Mouse (Mus musculus) c-Kit-positive CD71-positive TER-119-positive erythroid progenitor cells, embryonic 14.5 days (primary cell): ENCODE results near the gene Fpgs.
A peak's percentile ranks its signal among the peaks of the same experiment; 100 is the strongest.

ENCODE experiments used
- DNase-seq: peaks from one replicate; pipeline ENCODE4 v3.0.0-alpha.2; 2013; ENCODE audit warnings: low spot score

The Fpgs gene

GRCm38 (mm10) chr2:32700966-32701743, 2.8 kb downstream of the Fpgs start:
- no peak for DNase-seq

GRCm38 (mm10) chr2:32699680-32700079, 4.3 kb downstream of the Fpgs start:
- DNase-seq, result no peak

GRCm38 (mm10) chr2:32694691-32695090, 9.3 kb downstream of the Fpgs start:
- DNase-seq, result no peak

GRCm38 (mm10) chr2:32693823-32694411, 10.0 kb downstream of the Fpgs start:
- DNase-seq, result peak; percentile 96

- no peak for DNase-seq
These were observed 10.7 kb downstream of the Fpgs start for GRCm38 (mm10) chr2:32693282-32693681.

- DNase-seq, result no peak
These were observed 11.4 kb downstream of the Fpgs start for GRCm38 (mm10) chr2:32692496-32692895.

- no peak for DNase-seq
These were observed 12.9 kb downstream of the Fpgs start for GRCm38 (mm10) chr2:32691041-32691440.

GRCm38 (mm10) chr2:32689420-32689819, 14.5 kb downstream of the Fpgs start:
- peak; percentile 90 for DNase-seq

- DNase-seq, result no peak
These were observed 16.4 kb downstream of the Fpgs start for GRCm38 (mm10) chr2:32687562-32687961.

- no peak for DNase-seq
These were observed 17.3 kb downstream of the Fpgs start for GRCm38 (mm10) chr2:32686640-32687039.

- DNase-seq, result no peak
These were observed 18.1 kb downstream of the Fpgs start for GRCm38 (mm10) chr2:32685807-32686206.

GRCm38 (mm10) chr2:32684681-32685428, 19.1 kb downstream of the Fpgs start:
- DNase-seq, result no peak

- no peak for DNase-seq
These were observed 20.2 kb downstream of the Fpgs start for GRCm38 (mm10) chr2:32683701-32684100.

- DNase-seq, result no peak
These were observed 21.1 kb downstream of the Fpgs start for GRCm38 (mm10) chr2:32682721-32683417.

- DNase-seq, result no peak
These were observed 22.2 kb downstream of the Fpgs start for GRCm38 (mm10) chr2:32681754-32682153.

- no peak for DNase-seq
These were observed 22.8 kb downstream of the Fpgs start for GRCm38 (mm10) chr2:32680961-32681650.

GRCm38 (mm10) chr2:32680051-32680451, 23.9 kb downstream of the Fpgs start:
- DNase-seq, result no peak

GRCm38 (mm10) chr2:32677683-32678082, 26.3 kb downstream of the Fpgs start:
- no peak for DNase-seq

GRCm38 (mm10) chr2:32676821-32677220, 27.1 kb downstream of the Fpgs start:
- DNase-seq, result no peak

GRCm38 (mm10) chr2:32673176-32673917, 30.6 kb downstream of the Fpgs start:
- no peak for DNase-seq
